Mouse (Mus musculus): ENCODE results near the gene Ereg. TPM values are rescaled to one million over a fixed set of nuclear protein-coding genes. Genes with fewer than 3 reads are reported as not detected.

The Ereg gene
- total and polyA plus RNA-seq, 2 experiments, result 0.07 to 0.18 TPM

DNA sequence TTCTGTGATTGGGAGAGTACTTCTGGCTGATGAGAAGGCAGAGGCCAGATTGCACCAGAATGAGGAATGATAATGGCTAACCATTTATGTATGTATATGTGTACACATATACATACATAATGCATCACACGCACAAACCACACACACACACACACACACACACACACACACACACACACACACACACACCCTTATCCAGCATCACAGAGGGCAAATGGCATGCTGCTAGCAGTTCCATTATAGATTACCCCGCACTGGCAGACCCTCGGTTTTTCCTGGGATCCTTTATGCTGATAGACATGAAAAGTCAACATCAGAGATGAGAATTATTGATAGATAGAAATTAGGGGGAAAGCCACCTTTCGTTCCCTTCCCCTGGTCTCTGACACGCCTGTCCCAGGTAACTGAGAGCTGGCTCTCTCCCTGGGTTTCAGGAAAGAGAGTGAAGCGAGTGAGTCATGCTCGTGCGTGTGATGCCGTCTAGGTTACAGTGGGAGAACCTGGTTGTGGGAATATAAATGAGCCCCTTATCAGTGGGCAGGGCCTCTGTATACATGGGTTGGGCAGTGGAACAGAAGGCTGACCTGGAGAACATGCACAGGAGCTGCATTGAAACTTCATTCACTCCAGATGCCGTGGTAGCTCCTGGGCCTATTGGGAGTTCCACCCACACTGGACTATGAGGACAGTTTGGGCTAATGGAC, 23.6 kb downstream of the Ereg start:
- TF ChIP-seq CTCF (IDR thresholded peaks at IDR 0.05; ENCODE audit: low read depth, low read length) (no peak), POLR2A (IDR thresholded peaks at IDR 0.05; ENCODE audit: extremely low read depth, insufficient read depth, low read length) (no peak)
- 88% methylated on average over 10 of the region's 10 CpGs for WGBS
- DNase-seq (ENCODE audit: extremely low read depth, low read depth, low spot score), result no peak

DNA sequence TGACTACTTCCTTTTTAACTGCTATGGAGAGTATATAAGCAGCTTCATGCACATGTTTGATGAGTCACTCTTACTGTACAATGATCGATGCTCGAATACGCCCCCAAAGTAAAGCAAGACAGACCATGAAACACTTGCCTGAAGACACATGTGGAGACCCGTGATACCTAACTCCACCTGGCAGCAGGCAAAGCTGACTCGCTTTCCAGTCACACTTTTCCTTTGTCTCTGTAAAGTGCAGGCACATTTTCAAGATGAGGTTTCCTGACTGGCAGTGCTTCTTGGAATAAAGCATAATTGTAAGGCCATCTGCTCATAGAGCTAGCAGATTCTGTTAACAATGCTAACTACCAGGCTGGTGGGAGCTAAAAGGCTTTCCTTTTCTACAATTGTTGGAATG, 27.3 kb downstream of the Ereg start:
- Histone ChIP-seq H3K9ac (ENCODE audit: low read depth, low read length) (no peak overlapping the region), H3K79me2 (ENCODE audit: control insufficient read depth, insufficient read depth, low read length) (no peaks in the 10 kb centered on the region), H3K27ac (replicated peaks; ENCODE audit: insufficient read depth, low read depth, low read length) (no peak overlapping the region), H3K4me1 (ENCODE audit: control insufficient read depth, insufficient read depth, low read length) (no peaks in the 10 kb centered on the region), H3K4me3 (ENCODE audit: insufficient read depth, low read depth, low read length) (no peak overlapping the region), H3K36me3 (ENCODE audit: control insufficient read depth, insufficient read depth, low read length) (no peaks in the 10 kb centered on the region), H3K27me3 (ENCODE audit: control insufficient read depth, insufficient read depth, low read length) (no peaks in the 10 kb centered on the region)
- no peak for TF ChIP-seq POLR2A (IDR thresholded peaks at IDR 0.05; ENCODE audit: extremely low read depth, insufficient read depth, low read length)
- no peak for TF ChIP-seq CTCF (IDR thresholded peaks at IDR 0.05; ENCODE audit: low read depth, low read length)
- WGBS, result 91% methylated on average over 5 of the region's 5 CpGs
- no peak for DNase-seq (ENCODE audit: extremely low read depth, low read depth, low spot score)

More for the DNA sequence above, 23.6 kb downstream of the Ereg start:
- no peaks in the 10 kb centered on the region for H3K36me3 ChIP-seq (ENCODE audit: control insufficient read depth, insufficient read depth, low read length)
- H3K9ac ChIP-seq (ENCODE audit: low read depth, low read length), result no peak overlapping the region
- H3K4me1 ChIP-seq (ENCODE audit: control insufficient read depth, insufficient read depth, low read length), result no peaks in the 10 kb centered on the region
- H3K27ac ChIP-seq (replicated peaks; ENCODE audit: insufficient read depth, low read depth, low read length), result no peak overlapping the region
- H3K4me3 ChIP-seq (ENCODE audit: insufficient read depth, low read depth, low read length), result no peak overlapping the region
- H3K79me2 ChIP-seq (ENCODE audit: control insufficient read depth, insufficient read depth, low read length), result no peaks in the 10 kb centered on the region
- no peaks in the 10 kb centered on the region for H3K27me3 ChIP-seq (ENCODE audit: control insufficient read depth, insufficient read depth, low read length)

DNA sequence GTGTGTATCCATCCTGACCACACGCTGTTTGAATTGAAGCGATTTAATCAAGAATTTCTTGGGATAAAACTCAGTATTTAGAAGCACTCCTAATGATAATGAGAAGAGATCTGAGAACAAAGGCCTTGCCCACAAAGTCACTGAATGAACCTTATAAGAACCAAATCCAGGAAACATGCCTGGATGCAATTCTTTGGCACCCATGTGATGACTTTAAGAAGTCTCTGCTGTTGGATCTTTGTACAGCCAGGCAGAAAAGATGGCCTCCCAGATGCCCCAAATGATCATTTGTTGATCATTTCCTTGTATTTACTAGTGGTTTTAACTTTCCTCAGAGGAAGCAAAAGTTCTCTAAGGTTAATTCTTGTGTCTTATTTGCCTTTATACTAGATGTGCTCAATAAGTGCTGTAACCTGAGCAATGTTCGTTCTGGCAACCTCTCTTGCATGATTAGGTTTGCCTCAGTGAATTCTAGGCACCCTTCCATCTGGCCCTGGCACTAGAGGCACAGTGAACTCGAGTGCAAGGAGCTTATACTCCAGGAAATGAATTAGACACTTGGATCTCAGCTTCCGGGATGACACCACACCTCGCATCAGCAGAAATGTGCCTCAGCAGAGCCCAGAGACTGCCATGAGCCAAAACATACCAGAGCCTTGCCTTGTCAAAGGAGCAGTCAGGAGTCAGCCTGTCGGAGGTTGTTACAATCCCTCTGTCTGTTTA, 29.7 kb downstream of the Ereg start:
- no peak overlapping the region for H3K27ac ChIP-seq (replicated peaks; ENCODE audit: insufficient read depth, low read depth, low read length)
- H3K4me1 ChIP-seq (ENCODE audit: control insufficient read depth, insufficient read depth, low read length), result no peaks in the 10 kb centered on the region
- WGBS, result 66% methylated on average over 7 of the region's 7 CpGs
- peak; percentile 48 for DNase-seq (ENCODE audit: extremely low read depth, low read depth, low spot score)
- no peak overlapping the region for H3K9ac ChIP-seq (ENCODE audit: low read depth, low read length)
- no peaks in the 10 kb centered on the region for H3K79me2 ChIP-seq (ENCODE audit: control insufficient read depth, insufficient read depth, low read length)
- no peaks in the 10 kb centered on the region for H3K27me3 ChIP-seq (ENCODE audit: control insufficient read depth, insufficient read depth, low read length)
- no peak overlapping the region for H3K4me3 ChIP-seq (ENCODE audit: insufficient read depth, low read depth, low read length)
- no peak for TF ChIP-seq CTCF (IDR thresholded peaks at IDR 0.05; ENCODE audit: low read depth, low read length)
- TF ChIP-seq POLR2A (IDR thresholded peaks at IDR 0.05; ENCODE audit: extremely low read depth, insufficient read depth, low read length), result no peak
- no peaks in the 10 kb centered on the region for H3K36me3 ChIP-seq (ENCODE audit: control insufficient read depth, insufficient read depth, low read length)

DNA sequence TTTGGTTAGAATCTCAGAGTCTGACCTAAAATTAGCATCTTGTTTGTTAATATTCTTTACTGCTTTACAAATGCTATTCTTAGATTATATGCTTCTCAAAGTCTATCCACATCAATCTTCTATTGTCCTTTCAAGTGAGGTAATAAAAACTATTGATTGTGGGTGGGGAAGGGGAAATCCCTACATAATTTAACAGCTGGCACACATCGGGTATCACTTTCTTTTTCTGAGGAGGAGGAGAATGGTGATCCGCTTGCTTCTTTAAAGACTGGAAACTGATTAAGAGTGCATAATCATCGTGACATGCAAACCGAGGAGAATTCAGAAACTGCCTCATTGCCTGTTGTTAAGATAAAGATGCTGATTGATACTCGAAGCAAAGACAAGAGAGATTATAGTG, 31.8 kb downstream of the Ereg start:
- Histone ChIP-seq H3K27me3 (ENCODE audit: control insufficient read depth, insufficient read depth, low read length) (no peaks in the 10 kb centered on the region), H3K4me1 (ENCODE audit: control insufficient read depth, insufficient read depth, low read length) (no peaks in the 10 kb centered on the region), H3K79me2 (ENCODE audit: control insufficient read depth, insufficient read depth, low read length) (no peaks in the 10 kb centered on the region), H3K36me3 (ENCODE audit: control insufficient read depth, insufficient read depth, low read length) (no peaks in the 10 kb centered on the region), H3K9ac (ENCODE audit: low read depth, low read length) (no peak overlapping the region), H3K4me3 (ENCODE audit: insufficient read depth, low read depth, low read length) (no peak overlapping the region), H3K27ac (replicated peaks; ENCODE audit: insufficient read depth, low read depth, low read length) (no peak overlapping the region)
- WGBS, result 86% methylated on average over 5 of the region's 5 CpGs
- no peak for DNase-seq (ENCODE audit: extremely low read depth, low read depth, low spot score)
- TF ChIP-seq CTCF (IDR thresholded peaks at IDR 0.05; ENCODE audit: low read depth, low read length) (no peak), POLR2A (IDR thresholded peaks at IDR 0.05; ENCODE audit: extremely low read depth, insufficient read depth, low read length) (no peak)

DNA sequence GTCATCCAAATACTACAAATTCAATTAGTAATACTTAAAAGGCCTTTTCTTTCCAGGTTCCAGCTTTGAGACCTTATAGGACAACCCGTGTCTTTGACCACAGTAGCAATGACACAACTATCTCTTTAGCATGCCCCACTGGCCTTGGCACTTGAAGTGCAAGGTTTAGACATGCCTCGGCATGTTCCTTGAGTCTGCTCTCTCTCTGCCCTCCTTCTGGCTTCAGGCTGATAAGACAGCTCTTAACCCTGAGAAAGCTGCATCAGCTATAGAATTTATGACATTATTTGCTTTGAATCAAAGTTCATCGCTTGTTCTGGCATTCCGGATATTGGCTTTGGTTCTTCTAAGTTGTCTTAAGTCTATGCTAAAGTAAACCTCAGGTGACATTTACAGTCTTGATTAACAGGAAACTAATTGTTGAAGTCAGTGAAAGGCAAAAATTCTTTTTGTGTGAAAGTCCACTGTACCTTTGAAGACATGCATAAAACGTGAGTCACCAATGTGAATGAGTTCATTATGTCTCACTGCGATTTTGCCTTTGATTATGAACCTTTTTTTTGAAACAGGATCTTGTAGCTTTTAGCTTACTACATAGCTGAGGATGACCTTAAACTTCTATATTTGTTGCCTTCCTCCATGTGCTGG, 35.7 kb downstream of the Ereg start:
- H3K27me3 ChIP-seq (ENCODE audit: control insufficient read depth, insufficient read depth, low read length), result no peaks in the 10 kb centered on the region
- TF ChIP-seq CTCF (IDR thresholded peaks at IDR 0.05; ENCODE audit: low read depth, low read length) (no peak), POLR2A (IDR thresholded peaks at IDR 0.05; ENCODE audit: extremely low read depth, insufficient read depth, low read length) (no peak)
- H3K36me3 ChIP-seq (ENCODE audit: control insufficient read depth, insufficient read depth, low read length), result no peaks in the 10 kb centered on the region
- H3K4me3 ChIP-seq (ENCODE audit: insufficient read depth, low read depth, low read length), result no peak overlapping the region
- H3K4me1 ChIP-seq (ENCODE audit: control insufficient read depth, insufficient read depth, low read length), result no peaks in the 10 kb centered on the region
- H3K27ac ChIP-seq (replicated peaks; ENCODE audit: insufficient read depth, low read depth, low read length), result no peak overlapping the region
- H3K79me2 ChIP-seq (ENCODE audit: control insufficient read depth, insufficient read depth, low read length), result no peaks in the 10 kb centered on the region
- no peak for DNase-seq (ENCODE audit: extremely low read depth, low read depth, low spot score)
- no peak overlapping the region for H3K9ac ChIP-seq (ENCODE audit: low read depth, low read length)
- WGBS, result 85% methylated on average over 6 of the region's 6 CpGs
